Mouse (Mus musculus): ENCODE data around the gene Phox2b. TPM values are rescaled to one million over a fixed set of nuclear protein-coding genes. Genes with fewer than 3 reads are reported as not detected.
A peak's percentile ranks its signal among the peaks of the same experiment; 100 is the strongest.

Phox2b gene
- total and polyA plus RNA-seq, 2 experiments from 2014 or later: 0.21 to 3.1 TPM

- Histone ChIP-seq H3K9me3 (ENCODE audit: low read length) (no peaks in the 10 kb centered on the region), H3K27me3 (ENCODE audit: insufficient read depth, low read length) (no peaks in the 10 kb centered on the region), H3K4me1 (ENCODE audit: insufficient read depth, low read length) (no peaks in the 10 kb centered on the region), H3K36me3 (ENCODE audit: insufficient read depth, low read length) (peaks cover 3% of the 10 kb centered on the region; the same call in 1 of the 2 replicates), H3K9ac (replicated peaks; ENCODE audit: low read length, poor library complexity, severe bottlenecking) (no peak overlapping the region), H3K27ac (ENCODE audit: low read depth, low read length) (no peak overlapping the region), H3K4me2 (ENCODE audit: low read depth, low read length, poor library complexity, severe bottlenecking) (no peak overlapping the region), H3K4me3 (ENCODE audit: low read depth, low read length) (no peak overlapping the region)
- TF ChIP-seq CTCF (IDR thresholded peaks at IDR 0.05): no peak
- peak; percentile 40 for DNase-seq (ENCODE audit: low spot score)
- WGBS: 43% methylated on average over 3 of the region's 4 CpGs
- ATAC-seq (ENCODE audit: low FRiP score): no peak
These were observed 38.6 kb downstream of the Phox2b start for GRCm38 (mm10) chr5:67060519-67060918.

GRCm38 (mm10) chr5:67057803-67058202 lies 41.3 kb downstream of the Phox2b start:
- H3K27me3 ChIP-seq (ENCODE audit: insufficient read depth, low read length): no peaks in the 10 kb centered on the region
- DNase-seq (ENCODE audit: low spot score): no peak
- H3K9me3 ChIP-seq (ENCODE audit: low read length): no peaks in the 10 kb centered on the region
- no peak overlapping the region for H3K4me2 ChIP-seq (ENCODE audit: low read depth, low read length, poor library complexity, severe bottlenecking)
- WGBS: 88% methylated on average over 6 of the region's 6 CpGs
- H3K9ac ChIP-seq (replicated peaks; ENCODE audit: low read length, poor library complexity, severe bottlenecking): no peak overlapping the region
- H3K27ac ChIP-seq (ENCODE audit: low read depth, low read length): no peak overlapping the region
- no peak overlapping the region for H3K4me3 ChIP-seq (ENCODE audit: low read depth, low read length)
- no peak for ATAC-seq (ENCODE audit: low FRiP score)
- TF ChIP-seq CTCF (IDR thresholded peaks at IDR 0.05): peak; percentile 50
- H3K36me3 ChIP-seq (ENCODE audit: insufficient read depth, low read length): peaks cover 14% of the 10 kb centered on the region
- no peaks in the 10 kb centered on the region for H3K4me1 ChIP-seq (ENCODE audit: insufficient read depth, low read length)

- ATAC-seq (ENCODE audit: low FRiP score) (peak; percentile 52; the same call in 1 of the 2 replicates), DNase-seq (ENCODE audit: low spot score) (peak; percentile 91)
- WGBS: 15% methylated on average over 4 of the region's 4 CpGs
- no peak overlapping the region for H3K4me2 ChIP-seq (ENCODE audit: low read depth, low read length, poor library complexity, severe bottlenecking)
- H3K9me3 ChIP-seq (ENCODE audit: low read length): no peaks in the 10 kb centered on the region
- no peak overlapping the region for H3K4me3 ChIP-seq (ENCODE audit: low read depth, low read length)
- no peaks in the 10 kb centered on the region for H3K27me3 ChIP-seq (ENCODE audit: insufficient read depth, low read length)
- TF ChIP-seq CTCF (IDR thresholded peaks at IDR 0.05): peak; percentile 97
- no peak overlapping the region for H3K27ac ChIP-seq (ENCODE audit: low read depth, low read length)
- no peak overlapping the region for H3K9ac ChIP-seq (replicated peaks; ENCODE audit: low read length, poor library complexity, severe bottlenecking)
- peaks cover 16% of the 10 kb centered on the region; the same call in 1 of the 2 replicates for H3K36me3 ChIP-seq (ENCODE audit: insufficient read depth, low read length)
- H3K4me1 ChIP-seq (ENCODE audit: insufficient read depth, low read length): no peaks in the 10 kb centered on the region
These were observed 51.1 kb downstream of the Phox2b start for GRCm38 (mm10) chr5:67048003-67048402.

Small RNAs within 50 kb of the gene (microRNA-seq; reads per million reads assigned to microRNA genes)
- gene Gm23841 (ENCODE audit: borderline number of aligned reads): not detected

Other genes starting within 250 kb of the Phox2b start
- gene Tmem33, start 161.3 kb upstream of the Phox2b start, total RNA-seq (2014; rRNA removed): 68.1 and 74.6 TPM in 2 replicates
- gene Tmem33, start 161.3 kb upstream of the Phox2b start, polyA plus RNA-seq (2015; fragmentation: Nextera tagmentation; extraction: Ambion mirVana): 49.8 and 55.0 TPM in 2 replicates
- gene Slc30a9, start 207.7 kb upstream of the Phox2b start, total RNA-seq (2014; rRNA removed): 99.2 and 99.5 TPM in 2 replicates
- 172 and 176 TPM in 2 replicates for gene Slc30a9, start 207.7 kb upstream of the Phox2b start, polyA plus RNA-seq (2015; fragmentation: Nextera tagmentation; extraction: Ambion mirVana)

Measured in midbrain, postnatal 0 days (tissue).